Mouse (Mus musculus): ENCODE results near the gene Arl6ip6. TPM values are rescaled to one million over a fixed set of nuclear protein-coding genes. Genes with fewer than 3 reads are reported as not detected.
A peak's percentile ranks its signal among the peaks of the same experiment; 100 is the strongest.

Gene Arl6ip6
- total RNA-seq, 1 experiment = 67.0 TPM

- peak overlapping the region; percentile 66; the same call in 1 of the 2 replicates for H3K9ac ChIP-seq (ENCODE audit: insufficient read depth, low read depth, low read length, poor library complexity, severe bottlenecking)
Observed at GRCm38 (mm10) chr2:53189811-53190210, 1.7 kb upstream of the Arl6ip6 start.

DNA sequence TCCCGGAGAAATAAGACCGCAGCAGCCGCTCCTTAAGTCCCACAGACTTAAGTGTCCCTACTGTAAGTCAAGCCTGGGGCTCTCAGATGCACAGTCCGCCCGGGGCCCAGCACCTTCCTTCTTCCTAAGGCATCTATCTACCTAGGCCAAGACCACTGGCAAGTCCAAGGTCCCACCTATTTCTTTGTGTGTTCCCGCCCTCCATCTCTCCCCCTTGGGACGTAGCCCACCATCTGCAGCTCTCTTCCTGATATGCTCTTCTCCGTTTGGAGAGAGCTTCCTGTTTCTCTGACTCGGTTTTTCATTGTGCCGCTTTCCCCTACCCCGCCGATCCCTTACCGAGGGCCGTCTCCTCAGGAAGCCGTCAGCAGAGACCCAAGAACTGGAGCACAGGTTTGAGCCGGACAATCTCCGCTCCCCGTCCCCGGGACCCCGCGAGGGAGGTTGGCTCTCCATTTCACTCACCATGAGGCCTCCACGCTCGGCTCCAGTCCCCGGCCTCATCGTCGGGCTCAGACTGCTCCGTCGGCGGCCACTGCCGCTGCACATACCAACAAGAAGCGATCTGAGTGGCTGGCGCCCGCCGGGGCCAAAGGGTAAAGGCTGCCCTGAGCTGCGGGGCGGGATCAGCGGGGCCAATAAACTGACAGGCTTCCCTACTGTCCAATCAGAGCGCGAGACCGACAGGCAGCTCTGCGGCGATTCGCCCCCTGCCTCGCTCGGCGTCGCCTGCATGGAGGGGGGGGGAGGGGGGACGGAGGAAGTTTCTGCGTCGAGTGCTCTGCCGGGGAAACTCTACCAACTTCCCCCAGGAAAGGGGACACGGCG lies 628 bp upstream of the Arl6ip6 start, which contains the start of gene Prpf40a:
Gene Prpf40a (minus strand): TSS at position 601 of the 828 bp plus-strand sequence.
- H3K36me3 ChIP-seq (ENCODE audit: control insufficient read depth, insufficient read depth, low read length, poor library complexity, severe bottlenecking) = peaks cover 2% of the 10 kb centered on the region; the same call in 1 of the 2 replicates
- H3K9me3 ChIP-seq (ENCODE audit: control insufficient read depth, insufficient read depth, low read depth, low read length) = no peaks in the 10 kb centered on the region
- TF ChIP-seq CHD2 (IDR thresholded peaks at IDR 0.05; ENCODE audit: low read depth, low read length) (peak; percentile 75; the same call in 1 of the 2 replicates), ZNF384 (IDR thresholded peaks at IDR 0.05; ENCODE audit: low read depth, low read length) (no peak), MAFK (IDR thresholded peaks at IDR 0.05; ENCODE audit: insufficient read depth, low read depth, low read length) (no peak), HCFC1 (IDR thresholded peaks at IDR 0.05; ENCODE audit: borderline replicate concordance, insufficient read depth, low read length) (0 out of 2 replicates have a peak, but pooled peaks have one; percentile 19), ZC3H11A (IDR thresholded peaks at IDR 0.05; ENCODE audit: borderline replicate concordance, low read depth, low read length) (no peak)
- H3K4me3 ChIP-seq (ENCODE audit: insufficient read depth in 1 of 2, low read depth in 1 of 2, low read length in 2 of 2, poor library complexity in 1 of 2, severe bottlenecking in 1 of 2) = peak within 1 kb of the TSS; percentile 98 to 100
- peak within 1 kb of the TSS; percentile 95 for H3K27ac ChIP-seq (ENCODE audit: insufficient read depth, low read depth, low read length, poor library complexity, severe bottlenecking)
- H3K4me1 ChIP-seq (ENCODE audit: control insufficient read depth in 2 of 2, insufficient read depth in 2 of 2, low read length in 2 of 2, poor library complexity in 1 of 2) = peaks cover 1 to 12% of the 10 kb centered on the region in 2 experiments; a peak in 3 of 4 replicates
- in situ Hi-C loops (cut with MboI; ENCODE audit: low sequenced_read_pairs in 2 of 2, unreplicated experiment in 2 of 2) = no loop called here
- peak; percentile 96 for DNase-seq (ENCODE audit: low read depth, low spot score)
- peak within 1 kb of the TSS; percentile 99 for H3K9ac ChIP-seq (ENCODE audit: insufficient read depth, low read depth, low read length, poor library complexity, severe bottlenecking)

More at GRCm38 (mm10) chr2:53189811-53190210, 1.7 kb upstream of the Arl6ip6 start:
- Histone ChIP-seq H3K9me3 (ENCODE audit: control insufficient read depth, insufficient read depth, low read depth, low read length) (no peaks in the 10 kb centered on the region), H3K36me3 (ENCODE audit: control insufficient read depth, insufficient read depth, low read length, poor library complexity, severe bottlenecking) (peaks cover 2% of the 10 kb centered on the region; the same call in 1 of the 2 replicates), H3K4me3 (ENCODE audit: insufficient read depth in 1 of 2, low read depth in 1 of 2, low read length in 2 of 2, poor library complexity in 1 of 2, severe bottlenecking in 1 of 2) (peak overlapping the region; percentile 37 to 100; a peak in 3 of 4 replicates), H3K4me1 (ENCODE audit: control insufficient read depth in 2 of 2, insufficient read depth in 2 of 2, low read length in 2 of 2, poor library complexity in 1 of 2) (peaks cover 1 to 12% of the 10 kb centered on the region in 2 experiments; a peak in 3 of 4 replicates), H3K27ac (ENCODE audit: insufficient read depth, low read depth, low read length, poor library complexity, severe bottlenecking) (no peak overlapping the region)
- DNase-seq (ENCODE audit: low read depth, low spot score) = no peak
- in situ Hi-C loops (cut with MboI; ENCODE audit: low sequenced_read_pairs in 2 of 2, unreplicated experiment in 2 of 2) = no loop called here
- no peak for TF ChIP-seq ZC3H11A (IDR thresholded peaks at IDR 0.05; ENCODE audit: borderline replicate concordance, low read depth, low read length)
- TF ChIP-seq CHD2 (IDR thresholded peaks at IDR 0.05; ENCODE audit: low read depth, low read length) = no peak
- no peak for TF ChIP-seq ZNF384 (IDR thresholded peaks at IDR 0.05; ENCODE audit: low read depth, low read length)
- TF ChIP-seq HCFC1 (IDR thresholded peaks at IDR 0.05; ENCODE audit: borderline replicate concordance, insufficient read depth, low read length) = no peak
- no peak for TF ChIP-seq MAFK (IDR thresholded peaks at IDR 0.05; ENCODE audit: insufficient read depth, low read depth, low read length)

GRCm38 (mm10) chr2:53192386-53192785 lies 860 bp downstream of the Arl6ip6 start:
- H3K4me3 ChIP-seq (ENCODE audit: insufficient read depth in 1 of 2, low read depth in 1 of 2, low read length in 2 of 2, poor library complexity in 1 of 2, severe bottlenecking in 1 of 2) = peak overlapping the region; percentile 98 to 100
- H3K9ac ChIP-seq (ENCODE audit: insufficient read depth, low read depth, low read length, poor library complexity, severe bottlenecking) = peak overlapping the region; percentile 93
- DNase-seq (ENCODE audit: low read depth, low spot score) = peak; percentile 25
- peaks cover 6% of the 10 kb centered on the region; the same call in 1 of the 2 replicates for H3K36me3 ChIP-seq (ENCODE audit: control insufficient read depth, insufficient read depth, low read length, poor library complexity, severe bottlenecking)
- in situ Hi-C loops (cut with MboI; ENCODE audit: low sequenced_read_pairs in 2 of 2, unreplicated experiment in 2 of 2) = no loop called here
- H3K27ac ChIP-seq (ENCODE audit: insufficient read depth, low read depth, low read length, poor library complexity, severe bottlenecking) = peak overlapping the region; percentile 65
- no peaks in the 10 kb centered on the region for H3K9me3 ChIP-seq (ENCODE audit: control insufficient read depth, insufficient read depth, low read depth, low read length)
- no peak for TF ChIP-seq ZNF384 (IDR thresholded peaks at IDR 0.05; ENCODE audit: low read depth, low read length)
- no peak for TF ChIP-seq ZC3H11A (IDR thresholded peaks at IDR 0.05; ENCODE audit: borderline replicate concordance, low read depth, low read length)
- peaks cover 1 to 12% of the 10 kb centered on the region in 2 experiments; a peak in 3 of 4 replicates for H3K4me1 ChIP-seq (ENCODE audit: control insufficient read depth in 2 of 2, insufficient read depth in 2 of 2, low read length in 2 of 2, poor library complexity in 1 of 2)

GRCm38 (mm10) chr2:53196431-53196830 lies 4.9 kb downstream of the Arl6ip6 start:
- H3K36me3 ChIP-seq (ENCODE audit: control insufficient read depth, insufficient read depth, low read length, poor library complexity, severe bottlenecking) = peaks cover 9% of the 10 kb centered on the region; the same call in 1 of the 2 replicates
- no peak overlapping the region for H3K27ac ChIP-seq (ENCODE audit: insufficient read depth, low read depth, low read length, poor library complexity, severe bottlenecking)
- no peak overlapping the region for H3K9ac ChIP-seq (ENCODE audit: insufficient read depth, low read depth, low read length, poor library complexity, severe bottlenecking)
- no peak overlapping the region; a peak in 1 of 4 replicates for H3K4me3 ChIP-seq (ENCODE audit: insufficient read depth in 1 of 2, low read depth in 1 of 2, low read length in 2 of 2, poor library complexity in 1 of 2, severe bottlenecking in 1 of 2)
- no peak for TF ChIP-seq ZC3H11A (IDR thresholded peaks at IDR 0.05; ENCODE audit: borderline replicate concordance, low read depth, low read length)
- TF ChIP-seq MAFK (IDR thresholded peaks at IDR 0.05; ENCODE audit: insufficient read depth, low read depth, low read length) = no peak
- no peak for TF ChIP-seq ZNF384 (IDR thresholded peaks at IDR 0.05; ENCODE audit: low read depth, low read length)
- TF ChIP-seq CHD2 (IDR thresholded peaks at IDR 0.05; ENCODE audit: low read depth, low read length) = no peak
- TF ChIP-seq HCFC1 (IDR thresholded peaks at IDR 0.05; ENCODE audit: borderline replicate concordance, insufficient read depth, low read length) = no peak
- H3K9me3 ChIP-seq (ENCODE audit: control insufficient read depth, insufficient read depth, low read depth, low read length) = no peaks in the 10 kb centered on the region
- H3K4me1 ChIP-seq (ENCODE audit: control insufficient read depth in 2 of 2, insufficient read depth in 2 of 2, low read length in 2 of 2, poor library complexity in 1 of 2) = peaks cover 0 to 9% of the 10 kb centered on the region in 2 experiments; a peak in 1 of 4 replicates
- in situ Hi-C loops (cut with MboI; ENCODE audit: low sequenced_read_pairs in 2 of 2, unreplicated experiment in 2 of 2) = no loop called here
- DNase-seq (ENCODE audit: low read depth, low spot score) = no peak
